Mouse (Mus musculus) megakaryocyte, embryonic 14.5 days (primary cell): ENCODE data around the gene Hist1h2ab.

ENCODE experiments used
- FLI1 ChIP-seq: IDR thresholded peaks from 2 replicates; pipeline ENCODE4 v1.6.1; 2012; ENCODE audit warnings: low read length, inconsistent platforms, mixed read lengths
- GATA1 ChIP-seq: IDR thresholded peaks from 3 replicates; pipeline ENCODE4 v1.6.1; 2012; ENCODE audit warnings: mixed read lengths, low read length, inconsistent platforms, borderline replicate concordance

DNA sequence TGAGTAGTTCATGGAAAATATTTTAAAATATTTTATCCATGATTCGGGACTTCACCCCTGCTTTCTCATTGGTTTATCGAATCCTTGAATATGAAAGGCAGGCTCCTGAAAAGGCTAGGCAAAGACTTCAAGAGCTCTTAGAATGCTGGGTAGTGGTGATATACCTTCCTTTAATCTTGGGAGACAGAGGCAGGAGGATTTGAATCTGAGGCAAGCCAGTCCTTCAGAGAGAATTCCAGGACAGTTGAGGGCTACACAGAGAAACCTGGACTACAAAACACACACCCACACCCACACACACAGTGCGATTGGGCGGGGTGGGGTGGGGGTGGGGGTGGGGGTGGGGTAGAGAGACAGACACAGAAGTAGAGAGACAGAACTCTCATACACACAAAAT, 3.0 kb upstream of the Hist1h2ab start:
- TF ChIP-seq GATA1, result no peak
- TF ChIP-seq FLI1, result no peak
